Mouse (Mus musculus): Measurements from ENCODE around the gene Serinc3. TPM values are rescaled to one million over a fixed set of nuclear protein-coding genes. Genes with fewer than 3 reads are reported as not detected.

The Serinc3 gene
- polyA plus RNA-seq, 1 experiment from 2014 or later = 38.4 TPM

DNA sequence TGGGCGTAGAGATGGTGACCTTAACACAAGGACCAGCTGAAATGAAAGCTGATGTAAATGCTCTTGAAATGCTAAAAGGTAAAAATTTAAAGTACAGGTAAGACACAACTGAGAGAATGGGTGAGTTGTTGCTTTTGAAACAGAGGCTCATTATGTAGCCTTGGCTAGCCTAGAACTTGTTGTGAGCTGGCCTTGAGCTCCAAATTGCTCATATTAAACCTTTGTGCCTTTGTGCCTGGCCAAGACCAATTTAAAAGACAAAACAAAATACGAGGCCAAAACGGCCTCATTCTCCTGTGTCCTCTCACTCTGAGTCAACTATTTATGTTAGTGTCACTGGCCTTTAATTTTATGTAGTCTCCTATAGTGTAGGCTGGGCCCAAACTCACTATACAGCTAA lies 42.0 kb upstream of the Serinc3 start:
- Histone ChIP-seq H3K27ac (ENCODE audit: low read depth, low read length) (no peak overlapping the region), H3K9ac (ENCODE audit: low read depth, low read length) (no peak overlapping the region), H3K4me3 (ENCODE audit: low read depth, low read length) (no peak overlapping the region), H3K4me1 (replicated peaks; ENCODE audit: control insufficient read depth, insufficient read depth, low read length) (peaks cover 6% of the 10 kb centered on the region; the same call in 1 of the 2 replicates), H3K27me3 (ENCODE audit: control insufficient read depth, insufficient read depth, low read length) (no peaks in the 10 kb centered on the region), H3K4me2 (replicated peaks; ENCODE audit: low read depth, low read length) (no peak overlapping the region), H3K36me3 (ENCODE audit: control insufficient read depth, insufficient read depth, low read length) (no peaks in the 10 kb centered on the region), H3K9me3 (ENCODE audit: control insufficient read depth, low read length) (no peaks in the 10 kb centered on the region)
- 81% methylated on average over 3 of the region's 3 CpGs for WGBS
- no peak for DNase-seq (ENCODE audit: low spot score)
- no peak for ATAC-seq (ENCODE audit: low FRiP score)

DNA sequence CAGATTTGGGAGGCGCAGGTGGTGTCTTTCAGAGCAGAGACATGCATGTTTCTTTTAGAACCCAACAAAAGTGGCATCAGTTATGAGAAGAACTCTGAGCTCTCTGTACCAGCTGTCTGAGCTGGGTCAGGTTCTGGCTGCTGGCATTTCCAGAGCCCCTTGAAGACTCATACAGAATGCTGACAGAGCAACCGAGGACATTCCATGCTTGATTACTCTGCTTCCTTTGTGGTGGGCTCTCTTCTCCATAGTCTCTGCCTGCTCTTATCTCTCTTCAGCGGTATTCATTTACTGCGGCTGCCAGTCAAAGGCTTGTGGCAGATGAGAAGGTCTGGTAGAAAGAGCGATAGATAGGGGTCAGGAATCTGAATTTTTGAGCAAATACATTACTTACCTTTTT lies 41.3 kb upstream of the Serinc3 start:
- Histone ChIP-seq H3K9me3 (ENCODE audit: control insufficient read depth, low read length) (no peaks in the 10 kb centered on the region), H3K9ac (ENCODE audit: low read depth, low read length) (no peak overlapping the region), H3K4me3 (ENCODE audit: low read depth, low read length) (no peak overlapping the region), H3K4me2 (replicated peaks; ENCODE audit: low read depth, low read length) (no peak overlapping the region), H3K27me3 (ENCODE audit: control insufficient read depth, insufficient read depth, low read length) (no peaks in the 10 kb centered on the region), H3K27ac (ENCODE audit: low read depth, low read length) (no peak overlapping the region), H3K4me1 (replicated peaks; ENCODE audit: control insufficient read depth, insufficient read depth, low read length) (peaks cover 6% of the 10 kb centered on the region; the same call in 1 of the 2 replicates), H3K36me3 (ENCODE audit: control insufficient read depth, insufficient read depth, low read length) (no peaks in the 10 kb centered on the region)
- DNase-seq (ENCODE audit: low spot score) (no peak), ATAC-seq (ENCODE audit: low FRiP score) (no peak)
- 79% methylated on average over 5 of the region's 5 CpGs for WGBS

DNA sequence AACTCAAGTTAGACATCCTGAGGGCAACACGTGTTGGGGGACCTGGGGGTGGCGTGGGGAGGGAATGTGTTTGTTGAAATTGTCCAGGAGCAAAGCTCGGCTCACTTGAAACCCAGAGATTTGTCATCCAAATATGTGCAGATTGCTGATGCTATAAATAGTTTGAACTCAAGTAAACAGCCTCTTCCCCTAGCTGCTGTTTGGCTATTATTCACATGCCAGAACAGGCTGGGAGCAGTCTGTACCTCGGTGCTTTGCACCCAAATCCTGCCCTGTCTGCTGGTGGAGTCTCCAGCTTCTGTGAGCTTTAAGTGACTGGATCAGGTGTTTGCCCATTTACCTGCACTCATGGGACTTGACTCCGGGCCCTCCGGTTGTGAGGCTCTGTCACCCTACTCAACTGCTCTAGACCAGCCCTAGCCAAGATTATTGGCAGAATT lies 40.9 kb upstream of the Serinc3 start:
- Histone ChIP-seq H3K4me1 (replicated peaks; ENCODE audit: control insufficient read depth, insufficient read depth, low read length) (peaks cover 6% of the 10 kb centered on the region; the same call in 1 of the 2 replicates), H3K27me3 (ENCODE audit: control insufficient read depth, insufficient read depth, low read length) (no peaks in the 10 kb centered on the region), H3K9me3 (ENCODE audit: control insufficient read depth, low read length) (no peaks in the 10 kb centered on the region), H3K4me3 (ENCODE audit: low read depth, low read length) (no peak overlapping the region), H3K27ac (ENCODE audit: low read depth, low read length) (no peak overlapping the region), H3K4me2 (replicated peaks; ENCODE audit: low read depth, low read length) (no peak overlapping the region), H3K9ac (ENCODE audit: low read depth, low read length) (no peak overlapping the region), H3K36me3 (ENCODE audit: control insufficient read depth, insufficient read depth, low read length) (no peaks in the 10 kb centered on the region)
- DNase-seq (ENCODE audit: low spot score) (no peak), ATAC-seq (ENCODE audit: low FRiP score) (no peak)
- 82% methylated on average over 6 of the region's 6 CpGs for WGBS

GRCm38 (mm10) chr2:163685287-163685686 lies 40.4 kb upstream of the Serinc3 start:
- no peaks in the 10 kb centered on the region for H3K36me3 ChIP-seq (ENCODE audit: control insufficient read depth, insufficient read depth, low read length)
- 73% methylated on average over 4 of the region's 4 CpGs for WGBS

DNA sequence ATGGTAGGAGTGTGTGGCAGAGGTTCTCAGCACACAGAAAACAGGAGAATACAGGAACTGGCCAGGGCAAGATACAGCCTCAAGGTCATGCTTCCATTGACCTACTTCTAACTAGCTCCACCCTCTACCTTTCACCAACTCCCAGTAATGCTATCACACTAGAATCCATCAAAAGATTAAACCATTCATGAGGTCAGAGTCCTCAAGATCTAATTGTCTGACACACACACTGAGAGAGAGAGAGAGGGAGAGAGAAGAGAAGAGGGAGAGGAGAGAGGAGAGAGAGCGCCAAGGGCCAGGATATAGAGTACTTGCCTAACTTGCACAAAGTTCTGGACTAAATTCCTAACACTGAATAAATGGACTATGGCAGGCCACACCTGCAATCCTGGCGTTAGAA lies 37.4 kb upstream of the Serinc3 start:
- no peaks in the 10 kb centered on the region for H3K27me3 ChIP-seq (ENCODE audit: control insufficient read depth, insufficient read depth, low read length)
- no peak overlapping the region for H3K27ac ChIP-seq (ENCODE audit: low read depth, low read length)
- ATAC-seq (ENCODE audit: low FRiP score) = no peak
- H3K36me3 ChIP-seq (ENCODE audit: control insufficient read depth, insufficient read depth, low read length) = no peaks in the 10 kb centered on the region
- H3K4me2 ChIP-seq (replicated peaks; ENCODE audit: low read depth, low read length) = no peak overlapping the region
- no peak overlapping the region for H3K4me3 ChIP-seq (ENCODE audit: low read depth, low read length)
- DNase-seq (ENCODE audit: low spot score) = no peak
- H3K9me3 ChIP-seq (ENCODE audit: control insufficient read depth, low read length) = no peaks in the 10 kb centered on the region
- WGBS = 88% methylated on average over 2 of the region's 2 CpGs
- no peaks in the 10 kb centered on the region for H3K4me1 ChIP-seq (replicated peaks; ENCODE audit: control insufficient read depth, insufficient read depth, low read length)
- no peak overlapping the region for H3K9ac ChIP-seq (ENCODE audit: low read depth, low read length)

More at GRCm38 (mm10) chr2:163685287-163685686, 40.4 kb upstream of the Serinc3 start:
- Histone ChIP-seq H3K27me3 (ENCODE audit: control insufficient read depth, insufficient read depth, low read length) (no peaks in the 10 kb centered on the region), H3K4me2 (replicated peaks; ENCODE audit: low read depth, low read length) (no peak overlapping the region), H3K27ac (ENCODE audit: low read depth, low read length) (no peak overlapping the region), H3K9me3 (ENCODE audit: control insufficient read depth, low read length) (no peaks in the 10 kb centered on the region), H3K4me3 (ENCODE audit: low read depth, low read length) (no peak overlapping the region), H3K9ac (ENCODE audit: low read depth, low read length) (no peak overlapping the region), H3K4me1 (replicated peaks; ENCODE audit: control insufficient read depth, insufficient read depth, low read length) (peaks cover under 1% of the 10 kb centered on the region; the same call in 1 of the 2 replicates)
- ATAC-seq (ENCODE audit: low FRiP score) (no peak), DNase-seq (ENCODE audit: low spot score) (no peak)

GRCm38 (mm10) chr2:163676745-163677144 lies 31.8 kb upstream of the Serinc3 start:
- Histone ChIP-seq H3K27ac (ENCODE audit: low read depth, low read length) (no peak overlapping the region), H3K4me1 (replicated peaks; ENCODE audit: control insufficient read depth, insufficient read depth, low read length) (no peaks in the 10 kb centered on the region), H3K4me3 (ENCODE audit: low read depth, low read length) (no peak overlapping the region), H3K4me2 (replicated peaks; ENCODE audit: low read depth, low read length) (no peak overlapping the region), H3K9ac (ENCODE audit: low read depth, low read length) (no peak overlapping the region), H3K9me3 (ENCODE audit: control insufficient read depth, low read length) (no peaks in the 10 kb centered on the region), H3K27me3 (ENCODE audit: control insufficient read depth, insufficient read depth, low read length) (no peaks in the 10 kb centered on the region), H3K36me3 (ENCODE audit: control insufficient read depth, insufficient read depth, low read length) (no peaks in the 10 kb centered on the region)
- ATAC-seq (ENCODE audit: low FRiP score) (no peak), DNase-seq (ENCODE audit: low spot score) (no peak)
- 94% methylated on average over 3 of the region's 3 CpGs for WGBS

DNA sequence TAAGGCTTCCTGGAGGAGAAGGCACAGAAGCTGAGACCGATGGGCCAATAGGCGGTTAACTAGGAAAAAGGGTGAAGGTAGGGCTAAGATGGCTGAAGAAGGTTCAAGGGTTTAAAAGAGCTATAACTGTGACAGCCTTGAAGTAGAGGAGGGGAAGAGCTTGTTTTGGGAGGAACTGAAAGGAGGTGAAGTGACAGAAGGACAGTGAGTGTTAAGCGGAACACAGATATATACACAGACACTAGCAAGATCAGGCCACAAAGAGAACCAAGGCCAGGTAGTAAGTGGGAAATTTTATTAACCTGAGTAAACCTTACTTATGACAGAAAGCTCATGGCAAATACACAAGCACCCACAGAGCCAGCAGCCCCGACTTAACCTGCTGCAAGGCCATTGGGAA lies 31.4 kb upstream of the Serinc3 start:
- 94% methylated on average over 4 of the region's 4 CpGs for WGBS
- no peak for ATAC-seq (ENCODE audit: low FRiP score)
- no peaks in the 10 kb centered on the region for H3K36me3 ChIP-seq (ENCODE audit: control insufficient read depth, insufficient read depth, low read length)

GRCm38 (mm10) chr2:163675662-163676061 lies 30.7 kb upstream of the Serinc3 start:
- no peaks in the 10 kb centered on the region for H3K9me3 ChIP-seq (ENCODE audit: control insufficient read depth, low read length)
- H3K27ac ChIP-seq (ENCODE audit: low read depth, low read length) = no peak overlapping the region
- ATAC-seq (ENCODE audit: low FRiP score) (no peak), DNase-seq (ENCODE audit: low spot score) (no peak)
- no peaks in the 10 kb centered on the region for H3K36me3 ChIP-seq (ENCODE audit: control insufficient read depth, insufficient read depth, low read length)
- H3K27me3 ChIP-seq (ENCODE audit: control insufficient read depth, insufficient read depth, low read length) = no peaks in the 10 kb centered on the region
- 89% methylated on average over 6 of the region's 6 CpGs for WGBS
- H3K4me1 ChIP-seq (replicated peaks; ENCODE audit: control insufficient read depth, insufficient read depth, low read length) = no peaks in the 10 kb centered on the region
- no peak overlapping the region for H3K9ac ChIP-seq (ENCODE audit: low read depth, low read length)
- H3K4me3 ChIP-seq (ENCODE audit: low read depth, low read length) = no peak overlapping the region
- H3K4me2 ChIP-seq (replicated peaks; ENCODE audit: low read depth, low read length) = no peak overlapping the region

More for the DNA sequence above, 31.4 kb upstream of the Serinc3 start:
- Histone ChIP-seq H3K4me2 (replicated peaks; ENCODE audit: low read depth, low read length) (no peak overlapping the region), H3K27me3 (ENCODE audit: control insufficient read depth, insufficient read depth, low read length) (no peaks in the 10 kb centered on the region), H3K9me3 (ENCODE audit: control insufficient read depth, low read length) (no peaks in the 10 kb centered on the region), H3K4me3 (ENCODE audit: low read depth, low read length) (no peak overlapping the region), H3K9ac (ENCODE audit: low read depth, low read length) (no peak overlapping the region), H3K4me1 (replicated peaks; ENCODE audit: control insufficient read depth, insufficient read depth, low read length) (no peaks in the 10 kb centered on the region), H3K27ac (ENCODE audit: low read depth, low read length) (no peak overlapping the region)
- no peak for DNase-seq (ENCODE audit: low spot score)

GRCm38 (mm10) chr2:163675144-163675619 lies 30.3 kb upstream of the Serinc3 start:
- ATAC-seq (ENCODE audit: low FRiP score) = no peak
- Histone ChIP-seq H3K4me1 (replicated peaks; ENCODE audit: control insufficient read depth, insufficient read depth, low read length) (no peaks in the 10 kb centered on the region), H3K4me2 (replicated peaks; ENCODE audit: low read depth, low read length) (no peak overlapping the region), H3K27me3 (ENCODE audit: control insufficient read depth, insufficient read depth, low read length) (no peaks in the 10 kb centered on the region), H3K36me3 (ENCODE audit: control insufficient read depth, insufficient read depth, low read length) (no peaks in the 10 kb centered on the region), H3K27ac (ENCODE audit: low read depth, low read length) (no peak overlapping the region), H3K9ac (ENCODE audit: low read depth, low read length) (no peak overlapping the region), H3K4me3 (ENCODE audit: low read depth, low read length) (no peak overlapping the region), H3K9me3 (ENCODE audit: control insufficient read depth, low read length) (no peaks in the 10 kb centered on the region)
- DNase-seq (ENCODE audit: low spot score) = no peak
- WGBS = 49% methylated on average over 5 of the region's 5 CpGs
